Mouse (Mus musculus) heart, postnatal 4 days (tissue): ENCODE measurements around the gene Ramp1. TPM values are rescaled to one million over a fixed set of nuclear protein-coding genes. Genes with fewer than 3 reads are reported as not detected.

Experiments
- DNase-seq: peaks from one replicate; pipeline ENCODE4 v3.0.0; 2021
- total RNA-seq, 2 experiments: library from RNA; stranded (reverse); gene quantifications; 2 replicates each; pipeline ENCODE4 v1.2.3; 2021

Ramp1 gene
- total RNA-seq, 2 experiments from 2014 or later: 24.3 to 26.8 TPM

DNA sequence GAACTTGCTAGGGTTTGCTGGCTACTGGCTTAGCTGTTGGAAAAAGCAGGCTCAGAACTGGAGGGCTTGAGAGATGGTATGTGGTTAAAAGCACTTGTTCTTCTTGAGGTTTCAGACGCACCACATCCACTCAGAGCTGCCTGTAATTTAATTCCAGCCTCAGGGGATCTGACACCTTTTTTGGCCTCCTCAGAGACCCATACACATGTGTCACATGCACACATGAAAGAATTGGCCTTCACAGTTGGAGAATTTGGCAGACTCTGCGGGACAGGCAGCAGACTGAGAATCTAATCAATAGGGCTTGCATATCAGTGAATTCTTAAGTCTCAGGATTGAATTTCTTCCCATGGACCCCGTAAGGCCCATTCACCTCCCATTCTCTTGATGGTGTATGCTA is 21.5 kb downstream of the Ramp1 start:
- DNase-seq: no peak

DNA sequence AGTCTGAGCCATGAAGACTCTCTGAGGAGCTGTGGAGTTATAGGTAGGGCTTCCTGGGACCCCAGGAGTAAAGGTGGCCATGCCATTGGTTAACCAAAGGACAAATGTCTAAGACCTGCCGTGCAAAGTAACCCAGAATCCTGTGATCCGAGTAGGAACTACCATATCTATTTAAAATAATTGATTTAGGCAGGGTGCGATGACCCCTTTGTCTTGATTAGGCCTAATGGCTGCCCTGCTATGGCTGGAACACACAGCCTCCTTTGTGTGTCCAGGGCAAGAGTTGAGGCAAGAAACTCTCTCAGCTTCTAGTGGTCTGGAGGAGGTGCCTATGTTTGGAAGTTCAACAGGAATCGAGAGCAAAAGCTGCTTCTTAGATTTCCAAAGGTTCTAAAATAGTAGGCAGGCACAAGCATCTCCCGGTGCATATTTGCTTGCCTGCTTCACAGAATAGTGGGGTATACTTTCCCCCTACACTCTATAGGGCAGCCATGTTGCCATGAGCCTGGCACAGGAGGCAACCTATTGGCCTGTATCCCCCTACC is 24.7 kb downstream of the Ramp1 start:
- no peak for DNase-seq

DNA sequence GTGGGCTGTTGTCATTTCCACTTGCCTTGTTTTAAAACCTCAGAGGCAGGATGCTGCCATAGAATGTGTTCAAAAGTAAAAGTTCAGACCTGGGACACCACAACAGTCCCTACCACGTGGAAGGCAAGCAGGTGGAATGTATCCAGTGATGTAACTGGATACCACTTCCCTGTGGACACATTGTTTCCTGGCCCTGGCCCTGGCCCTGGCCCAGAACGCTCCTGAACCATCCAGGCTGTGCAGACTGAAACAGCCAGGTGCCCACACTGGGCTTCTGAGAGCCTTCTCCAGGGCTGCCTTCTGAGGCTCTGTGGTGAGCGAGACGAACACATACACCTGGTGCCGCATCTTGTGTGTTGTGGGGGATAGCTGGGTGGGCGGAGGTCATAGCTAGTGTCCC is 26.0 kb downstream of the Ramp1 start:
- DNase-seq: no peak

DNA sequence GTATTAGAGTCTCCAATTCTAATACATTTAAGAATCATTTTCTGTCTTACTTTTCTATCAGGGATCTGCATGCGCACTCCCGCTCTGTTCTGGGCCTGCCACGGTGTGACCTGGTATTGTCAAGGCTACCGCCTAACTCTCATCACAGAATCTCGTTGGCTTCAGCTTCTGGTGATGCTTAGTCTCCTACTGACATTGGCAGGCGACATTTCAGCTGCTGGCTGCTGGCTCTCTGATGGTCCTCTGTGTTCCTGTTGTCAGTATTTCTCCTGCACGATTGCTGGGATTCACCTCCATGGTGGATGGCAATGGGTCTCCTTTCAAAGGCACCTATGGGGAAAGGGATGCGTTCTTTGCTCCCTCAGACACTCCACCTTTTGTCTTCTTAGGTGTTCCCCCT is 26.7 kb downstream of the Ramp1 start:
- DNase-seq: no peak

DNA sequence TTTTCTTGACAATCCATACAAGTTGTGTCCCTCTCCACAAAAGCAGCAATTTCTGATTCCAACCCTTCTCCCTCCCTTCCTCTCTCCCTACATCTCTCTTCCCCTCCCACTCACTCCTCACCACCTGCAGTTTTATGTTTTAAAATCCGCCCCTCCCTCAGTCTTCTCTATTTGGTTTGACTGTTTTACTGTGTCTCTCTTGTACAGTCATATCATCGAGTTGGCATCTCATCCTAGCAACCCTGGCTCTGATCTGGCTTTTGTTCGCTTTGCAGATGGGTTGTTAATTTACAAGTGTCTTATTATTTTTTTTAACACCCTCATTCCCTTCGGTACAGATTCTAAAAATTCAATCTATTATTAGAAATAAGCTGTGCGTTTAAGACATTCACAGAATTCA is 27.3 kb downstream of the Ramp1 start:
- no peak for DNase-seq

DNA sequence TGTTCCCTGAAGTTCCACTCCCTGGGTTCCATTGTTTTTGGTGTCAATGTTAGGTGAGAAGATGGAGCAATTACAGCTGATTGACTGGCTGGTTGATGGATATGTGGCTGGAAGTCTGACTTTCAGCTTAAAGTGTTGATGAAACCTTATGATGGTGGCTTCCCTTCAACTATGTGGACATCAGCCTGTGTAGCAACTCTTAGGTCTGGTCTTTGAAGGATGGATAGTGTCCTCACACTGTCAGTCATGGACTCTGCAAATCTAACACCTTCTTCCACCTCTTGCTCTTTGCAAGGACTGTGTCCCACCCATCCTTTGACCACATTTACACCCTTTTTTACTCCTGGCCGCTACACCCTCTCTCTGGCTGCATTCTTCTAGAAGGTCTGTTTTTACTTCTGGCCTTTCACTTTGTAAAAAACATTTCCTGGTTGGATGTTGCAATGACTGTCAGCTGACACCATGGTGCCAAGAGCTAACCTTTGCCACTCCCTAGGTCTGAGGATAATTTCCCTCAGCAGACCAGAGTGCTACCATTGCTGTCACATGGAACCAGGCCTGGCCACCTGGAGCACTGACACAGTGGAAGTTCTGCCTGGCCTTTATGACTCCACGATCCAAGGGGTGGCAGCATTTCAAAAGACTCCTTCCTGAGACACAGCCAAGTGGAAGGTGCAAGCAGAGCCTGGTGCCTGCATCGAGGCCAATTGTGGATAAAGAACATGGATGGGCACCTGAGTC is 27.9 kb downstream of the Ramp1 start:
- no peak for DNase-seq

DNA sequence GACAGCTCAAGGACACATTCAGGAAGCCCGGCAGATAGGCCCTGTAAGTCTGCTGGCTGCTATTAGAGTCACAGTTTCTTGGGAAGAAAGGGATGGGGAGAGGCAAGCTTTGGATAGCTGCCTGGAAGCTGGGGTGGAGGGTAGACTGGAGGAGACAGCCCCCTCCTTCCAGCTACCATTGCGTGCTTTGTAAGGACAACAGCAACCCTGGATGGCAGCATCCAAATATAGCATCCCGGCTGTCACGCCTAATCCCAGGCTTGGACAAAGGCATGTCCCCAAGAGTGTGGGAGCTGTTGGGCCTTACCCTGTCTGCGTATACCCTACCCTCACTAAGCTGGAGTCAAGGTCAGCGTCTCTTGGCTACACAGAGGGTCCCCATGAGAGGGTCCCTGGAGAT is 29.7 kb downstream of the Ramp1 start:
- peak; percentile 71 for DNase-seq

DNA sequence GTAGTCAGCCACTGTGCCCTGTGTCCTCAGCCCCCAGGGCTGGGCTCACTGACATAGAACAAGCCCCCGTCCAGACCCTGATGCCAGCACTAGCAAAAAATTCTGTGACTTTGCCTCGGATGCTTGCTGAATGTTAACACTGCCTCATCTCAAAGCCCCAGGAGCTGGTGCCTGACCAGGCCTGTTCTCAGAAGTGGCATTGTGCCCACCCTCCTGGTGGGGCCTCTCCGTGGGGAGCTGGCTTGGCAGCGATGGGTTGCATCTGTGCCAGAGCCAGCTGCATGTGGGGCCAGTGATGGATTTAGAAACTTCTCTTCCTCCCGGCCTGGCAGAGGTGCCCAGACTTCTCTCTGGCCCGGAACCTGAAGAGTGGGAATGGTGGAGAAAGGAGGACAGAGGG is 30.2 kb downstream of the Ramp1 start:
- peak; percentile 91 for DNase-seq

DNA sequence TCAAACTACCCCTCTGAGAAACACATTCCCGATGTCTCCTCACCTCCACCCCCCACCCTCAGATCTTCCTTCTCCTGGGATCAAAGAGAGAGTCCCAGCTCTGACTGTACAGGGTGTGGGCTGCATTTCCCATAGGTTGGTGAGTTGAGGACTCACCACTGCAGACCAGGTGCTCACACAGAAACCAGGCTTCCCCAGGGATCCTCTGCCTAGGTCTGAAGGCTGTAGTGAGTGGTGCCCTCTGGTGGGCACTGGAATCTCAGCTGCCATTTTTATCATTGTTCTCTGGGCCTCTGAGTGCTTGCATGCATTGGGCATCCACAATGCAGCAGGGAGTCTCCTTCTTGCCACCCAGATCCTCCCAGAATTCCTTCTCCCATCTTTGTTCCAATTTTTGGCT is 31.5 kb downstream of the Ramp1 start:
- DNase-seq: peak; percentile 72

DNA sequence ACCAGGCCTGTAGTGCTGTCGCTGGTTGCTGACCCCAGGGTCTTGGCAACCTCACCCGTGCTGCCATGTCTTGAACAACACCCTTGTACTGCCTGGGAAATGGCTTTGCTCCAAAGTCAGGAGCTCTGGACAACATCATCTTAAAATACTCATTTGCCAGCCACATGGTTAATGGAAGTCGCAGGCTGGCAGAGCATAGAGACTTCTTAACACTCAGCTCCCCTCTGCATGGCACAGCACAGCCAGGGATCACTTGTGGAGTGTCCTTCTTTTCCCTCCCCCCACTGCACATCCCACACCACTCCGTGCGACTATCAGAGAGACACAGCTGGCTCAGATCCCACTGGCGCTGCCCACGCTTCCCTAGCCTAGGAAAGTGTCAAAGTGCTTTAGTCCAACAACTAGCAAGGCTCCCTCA is 32.0 kb downstream of the Ramp1 start:
- DNase-seq: peak; percentile 75

DNA sequence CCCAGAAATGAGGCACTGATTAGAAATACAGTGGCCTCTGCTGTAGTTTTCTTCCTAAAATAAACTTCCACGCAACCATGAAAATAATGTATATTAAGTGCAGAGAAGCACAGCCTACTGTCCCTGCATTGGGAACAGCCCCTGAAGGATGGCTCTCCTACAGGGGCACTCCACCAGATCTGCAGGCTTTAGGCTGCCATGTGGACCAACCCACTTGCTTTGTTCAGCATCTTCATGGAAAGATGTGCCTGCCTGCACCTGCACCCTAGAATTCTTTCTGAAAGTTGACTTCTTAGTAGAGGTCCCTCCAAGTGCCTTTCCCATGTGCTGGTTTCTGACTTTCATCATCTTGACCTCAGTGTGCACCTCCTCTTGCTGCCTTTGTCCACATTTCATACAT is 35.6 kb downstream of the Ramp1 start:
- DNase-seq: no peak

DNA sequence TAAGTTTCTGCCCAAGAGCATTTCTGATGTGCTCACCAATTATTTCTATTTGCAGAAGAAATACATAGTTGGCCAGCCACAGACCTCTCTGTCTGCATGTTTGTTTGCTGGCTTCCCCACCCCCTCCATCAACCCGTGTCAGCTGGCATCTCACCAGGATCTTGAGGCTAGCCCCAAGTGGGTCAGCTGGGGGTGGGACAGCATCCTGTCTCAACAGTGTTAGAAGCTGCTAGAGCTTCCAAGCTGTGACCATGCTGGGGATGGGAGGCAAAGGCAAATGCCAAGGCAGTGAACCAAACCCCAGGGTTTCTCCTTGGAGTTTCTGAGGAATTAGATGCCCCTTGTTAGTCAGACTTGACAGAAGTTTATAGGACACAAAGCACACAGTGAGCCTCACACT is 36.4 kb downstream of the Ramp1 start:
- peak; percentile 28 for DNase-seq

DNA sequence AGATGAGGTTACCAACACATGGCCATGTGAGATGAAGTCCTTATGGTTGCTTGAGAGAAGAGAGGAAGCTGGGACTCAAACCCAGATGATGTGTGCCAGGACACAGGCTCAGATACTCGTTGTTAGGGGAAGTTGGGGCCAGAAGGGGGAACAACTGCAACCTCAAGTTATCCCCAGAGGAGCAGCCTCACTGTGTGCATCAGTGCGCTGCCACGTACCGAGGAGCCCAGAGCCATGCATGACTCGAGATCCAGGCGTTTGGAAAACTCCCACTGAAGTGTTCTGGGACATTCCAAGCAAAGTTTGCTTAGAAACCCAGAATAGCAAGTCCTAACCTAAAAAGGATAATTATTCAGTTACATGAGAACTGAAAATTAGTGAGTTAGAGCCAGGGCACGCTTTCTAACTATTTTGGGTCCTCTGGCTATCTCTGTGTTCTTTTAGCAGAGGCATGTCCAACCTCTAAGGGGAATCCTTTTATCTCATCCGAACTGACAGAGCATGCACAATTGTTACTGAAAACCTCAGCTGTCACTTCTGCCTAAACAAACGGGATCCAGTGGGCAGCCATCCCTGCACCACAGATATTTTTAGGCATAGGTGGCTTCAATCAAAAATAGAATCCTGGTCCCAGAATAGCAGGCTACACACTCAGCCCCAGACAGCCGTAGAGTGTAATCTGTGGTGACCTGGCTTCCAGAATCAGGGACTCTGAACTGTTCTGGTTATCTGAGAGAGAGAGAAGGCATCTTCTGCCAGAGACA is 37.1 kb downstream of the Ramp1 start:
- DNase-seq: peak; percentile 58

DNA sequence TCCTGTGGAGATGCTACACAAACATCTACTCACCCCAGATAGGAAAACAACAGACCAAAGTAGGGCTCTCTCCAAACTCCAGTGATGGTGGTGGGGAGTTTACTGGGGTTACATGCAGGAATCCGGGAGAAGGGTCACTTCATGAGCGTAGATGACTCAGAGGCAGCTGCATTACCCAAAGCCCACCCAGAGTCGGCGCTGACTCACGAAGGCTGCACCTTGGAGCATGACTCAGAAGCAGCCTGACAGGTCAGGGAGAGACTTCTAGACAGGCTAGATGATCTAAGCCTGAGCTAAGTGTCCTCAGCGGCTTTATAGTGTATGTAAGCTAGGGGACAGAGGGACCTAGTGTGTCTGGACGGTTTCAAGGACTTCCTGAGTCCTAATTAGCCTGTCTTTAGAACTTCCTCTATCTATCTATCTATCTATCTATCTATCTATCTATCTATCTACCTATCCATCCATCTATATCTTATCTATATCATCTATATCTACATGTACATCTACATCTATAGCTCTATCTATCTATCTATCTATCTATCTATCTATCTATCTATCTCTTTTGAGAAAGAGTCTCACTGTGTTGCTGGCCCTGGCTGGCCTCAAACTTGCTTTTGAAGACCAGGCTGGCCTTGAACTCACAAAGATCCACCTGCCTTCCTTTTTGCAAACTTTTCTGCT is 40.2 kb downstream of the Ramp1 start:
- no peak for DNase-seq

DNA sequence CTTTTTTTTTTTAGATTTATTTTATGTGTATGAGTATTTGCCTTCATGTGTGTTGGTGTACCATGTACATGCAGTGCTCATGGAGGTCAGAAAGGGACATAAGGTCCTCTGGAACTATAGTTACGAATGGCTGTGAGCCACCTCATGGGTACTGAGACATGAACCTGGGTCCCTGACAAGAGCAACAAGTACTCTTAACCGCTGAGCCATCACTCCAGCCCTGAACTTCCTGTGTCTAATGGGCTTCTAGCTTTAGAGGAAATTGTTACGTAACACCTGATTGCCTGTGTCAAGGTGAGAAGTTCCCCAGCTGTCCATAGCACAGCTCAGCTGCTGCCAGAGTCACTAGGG is 40.7 kb downstream of the Ramp1 start:
- no peak for DNase-seq

DNA sequence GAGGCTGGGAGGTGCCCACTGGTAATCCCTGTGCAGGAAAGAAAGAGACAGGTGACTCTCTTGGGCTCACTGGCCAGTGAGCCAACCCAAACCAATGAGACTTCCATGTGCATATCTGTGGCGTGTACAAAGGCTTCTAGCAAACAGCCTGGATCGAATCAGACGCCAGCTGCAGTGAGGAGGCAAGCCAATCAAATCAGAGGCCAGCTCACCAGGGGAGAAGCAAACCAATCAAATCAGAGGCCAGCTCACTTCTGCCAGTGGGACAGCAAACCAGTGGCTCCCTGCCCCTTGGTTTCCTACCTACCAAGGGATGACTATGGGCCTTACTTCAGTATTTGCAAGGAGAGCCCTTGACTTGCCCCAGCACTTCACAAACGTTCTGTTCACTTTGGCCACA is 46.9 kb downstream of the Ramp1 start:
- DNase-seq: no peak

DNA sequence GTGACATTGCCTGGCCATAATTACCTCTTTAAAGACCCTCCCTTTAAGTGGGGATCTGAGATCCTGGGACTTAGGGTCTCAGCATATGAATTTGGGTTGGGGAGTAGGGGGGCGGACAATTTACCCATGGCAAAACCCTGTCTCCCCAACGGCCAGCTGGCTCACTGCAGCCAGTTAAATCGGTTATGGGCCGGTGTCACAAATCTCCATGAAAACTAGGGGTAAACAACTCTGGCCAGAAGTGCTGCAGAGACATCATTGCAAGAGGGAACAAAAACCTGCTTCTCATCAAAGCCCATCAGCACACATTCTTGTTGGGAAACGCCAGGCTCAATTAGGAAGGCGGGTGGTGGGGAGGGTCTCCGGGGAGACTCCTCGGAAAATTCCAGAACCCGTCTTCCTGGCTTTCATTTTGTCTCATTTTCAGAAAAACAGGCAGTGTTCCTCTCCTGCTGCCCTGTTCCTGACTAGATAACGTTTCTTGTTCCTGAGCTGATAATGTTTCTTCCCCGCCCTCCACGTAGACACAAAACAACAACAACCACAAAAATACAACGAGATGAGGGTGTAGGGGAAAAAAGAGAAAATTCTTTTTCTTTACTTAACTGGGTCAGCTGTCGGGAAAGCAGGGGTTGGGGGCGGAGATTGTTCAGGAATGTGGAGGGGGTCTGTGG is 47.9 kb downstream of the Ramp1 start:
- DNase-seq: no peak

DNA sequence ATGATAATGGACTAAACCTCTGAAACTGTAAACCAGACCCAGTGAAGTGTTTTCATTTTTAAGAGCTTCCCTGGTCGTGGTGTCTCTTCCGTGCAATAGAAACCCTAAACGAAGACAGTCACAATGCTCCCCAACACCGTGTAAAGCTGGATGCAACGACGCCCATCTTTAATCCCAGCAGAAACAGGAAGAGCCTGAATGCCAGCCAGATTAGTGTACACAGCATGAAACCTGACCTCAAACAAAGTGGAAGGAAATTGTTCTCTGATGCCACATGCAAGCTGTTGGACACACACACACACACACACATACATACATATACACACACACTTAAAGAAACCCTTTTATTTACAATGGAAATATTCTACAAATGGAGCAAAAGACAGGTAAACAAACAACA is 51.5 kb downstream of the Ramp1 start:
- no peak for DNase-seq

DNA sequence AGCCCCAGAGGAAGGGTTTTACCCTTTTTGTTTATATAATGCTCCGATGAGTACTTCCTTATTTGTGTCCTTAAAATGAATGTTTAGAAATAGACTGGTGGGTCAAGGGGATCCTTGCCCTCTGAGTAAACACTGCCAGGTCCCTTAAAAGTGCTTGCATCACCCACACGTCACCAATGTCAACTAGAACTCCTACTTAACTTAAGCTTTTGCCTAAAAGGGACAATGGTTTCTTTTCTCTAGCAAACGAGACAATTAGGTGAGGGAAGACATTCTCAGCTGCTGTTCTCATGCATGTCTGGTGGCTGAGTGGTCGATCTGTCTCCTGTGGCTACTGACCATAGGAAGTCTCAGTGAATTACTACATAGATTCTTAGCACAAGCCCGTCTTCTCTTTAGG is 52.3 kb downstream of the Ramp1 start:
- no peak for DNase-seq

DNA sequence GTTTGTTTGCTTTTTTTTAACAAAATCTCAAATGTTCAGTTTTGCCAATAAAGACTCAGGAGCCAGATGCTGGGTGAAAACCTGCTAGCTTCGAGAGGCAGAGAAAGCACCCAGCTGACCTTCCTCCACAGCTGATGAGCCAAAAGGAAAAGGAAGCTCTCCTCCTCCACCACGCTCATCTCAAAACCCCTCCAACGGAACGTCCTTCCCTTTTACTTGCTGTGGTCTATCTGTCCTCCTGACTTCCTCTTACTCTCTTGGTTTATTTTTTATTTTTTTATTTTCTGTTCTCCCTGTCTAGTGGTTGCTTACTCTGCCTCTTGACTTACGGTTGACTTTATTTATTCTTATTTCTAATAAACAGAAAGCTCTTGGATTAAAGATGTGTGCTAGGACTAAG is 55.8 kb downstream of the Ramp1 start:
- no peak for DNase-seq

DNA sequence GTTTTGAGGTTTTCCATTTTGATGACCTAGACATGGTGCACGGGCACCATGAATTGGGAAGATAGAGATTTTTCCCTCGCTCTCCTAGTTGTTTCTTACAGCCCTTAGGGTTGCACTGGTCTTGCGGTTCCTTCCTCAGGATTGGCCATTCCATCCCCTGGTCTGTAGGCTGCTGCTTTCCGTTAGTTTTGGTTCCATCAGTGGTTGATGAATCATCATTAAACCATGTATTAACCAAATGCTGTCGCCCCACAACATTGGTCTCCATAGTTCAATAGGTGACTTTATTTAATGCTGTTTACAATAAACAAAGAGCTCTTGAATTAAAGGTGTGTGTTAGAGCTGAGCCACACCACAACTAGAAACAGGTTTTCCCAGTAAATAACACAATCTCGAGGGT is 58.1 kb downstream of the Ramp1 start:
- DNase-seq: no peak

DNA sequence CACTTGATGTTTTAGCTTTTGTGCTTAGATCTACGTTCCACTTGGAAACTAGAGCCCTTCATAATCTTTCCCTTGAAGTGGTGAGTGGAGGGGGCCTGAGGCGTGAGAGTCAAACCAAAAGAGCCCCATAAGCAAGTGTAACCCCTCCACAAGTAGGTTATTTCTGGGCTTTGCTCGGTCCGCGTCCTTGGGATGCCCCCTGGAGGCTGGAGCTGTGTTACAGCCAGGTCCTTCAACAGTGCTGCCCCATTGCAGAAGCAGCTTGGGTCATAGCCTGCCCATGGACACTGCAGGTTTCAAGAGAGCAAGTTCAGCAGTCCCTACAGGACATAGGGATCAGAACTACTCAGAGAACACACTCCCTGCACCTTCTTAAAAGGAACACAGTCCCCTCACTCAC is 59.5 kb downstream of the Ramp1 start:
- peak; percentile 82 for DNase-seq

DNA sequence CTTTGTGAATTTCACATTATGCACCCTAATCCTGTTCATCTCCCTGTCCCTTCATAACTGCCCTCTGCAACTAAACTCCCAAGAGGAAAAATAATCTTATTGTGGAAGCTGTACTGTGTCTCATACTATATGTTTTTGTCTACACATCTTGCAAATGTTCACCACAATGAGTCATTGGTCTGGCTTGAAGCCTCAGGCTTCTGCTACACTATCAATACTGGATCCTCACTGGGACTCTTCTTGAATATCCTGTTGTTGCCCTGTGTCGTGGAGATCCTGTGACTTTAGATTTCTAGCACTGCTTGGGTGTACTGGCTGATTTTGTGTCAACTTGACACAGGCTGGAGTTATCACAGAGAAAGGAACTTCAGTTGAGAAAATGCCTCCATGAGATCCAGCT is 60.2 kb downstream of the Ramp1 start:
- DNase-seq: no peak
